Mouse (Mus musculus): ENCODE data around the gene Tor3a. TPM values are rescaled to one million over a fixed set of nuclear protein-coding genes. Genes with fewer than 3 reads are reported as not detected.
"Not testable (repeated sequence)": the region's sequence is repeated elsewhere in the genome, so short reads cannot be mapped to it uniquely, and the experiment has no call there.

Tor3a gene
- total RNA-seq, 2 experiments from 2014 or later: 7.1 to 7.6 TPM

- DNase-seq (ENCODE audit: low spot score in 2 of 2): no peak
These were observed 1.3 kb downstream of the Tor3a start for GRCm38 (mm10) chr1:156672720-156673475.

GRCm38 (mm10) chr1:156671921-156672320, 2.2 kb downstream of the Tor3a start:
- DNase-seq (ENCODE audit: low spot score in 2 of 2): no peak

GRCm38 (mm10) chr1:156669208-156669983, 4.8 kb downstream of the Tor3a start:
- no peak for DNase-seq (ENCODE audit: low spot score in 2 of 2)

GRCm38 (mm10) chr1:156668602-156669001, 5.6 kb downstream of the Tor3a start:
- no peak for DNase-seq (ENCODE audit: low spot score in 2 of 2)

GRCm38 (mm10) chr1:156667141-156667926, 6.8 kb downstream of the Tor3a start:
- DNase-seq (ENCODE audit: low spot score in 2 of 2): no peak

- no peak for DNase-seq (ENCODE audit: low spot score in 2 of 2)
These were observed 8.4 kb downstream of the Tor3a start for GRCm38 (mm10) chr1:156665777-156666176.

GRCm38 (mm10) chr1:156660660-156661236, 13.4 kb downstream of the Tor3a start:
- not testable (repeated sequence) for DNase-seq (ENCODE audit: low spot score in 2 of 2)

GRCm38 (mm10) chr1:156659906-156660659, 14.1 kb downstream of the Tor3a start:
- DNase-seq (ENCODE audit: low spot score in 2 of 2): no peak

GRCm38 (mm10) chr1:156658676-156659075, 15.5 kb downstream of the Tor3a start:
- DNase-seq (ENCODE audit: low spot score in 2 of 2): no peak

GRCm38 (mm10) chr1:156657523-156657922, 16.6 kb downstream of the Tor3a start:
- DNase-seq (ENCODE audit: low spot score in 2 of 2): no peak

- no peak for DNase-seq (ENCODE audit: low spot score in 2 of 2)
These were observed 19.2 kb downstream of the Tor3a start for GRCm38 (mm10) chr1:156654735-156655530.

GRCm38 (mm10) chr1:156652189-156652822, 21.9 kb downstream of the Tor3a start:
- no peak for DNase-seq (ENCODE audit: low spot score in 2 of 2)

- DNase-seq (ENCODE audit: low spot score in 2 of 2): no peak
These were observed 23.5 kb downstream of the Tor3a start for GRCm38 (mm10) chr1:156650631-156651030.

- DNase-seq (ENCODE audit: low spot score in 2 of 2): no peak
These were observed 25.5 kb downstream of the Tor3a start for GRCm38 (mm10) chr1:156648705-156649104.

GRCm38 (mm10) chr1:156645971-156646370, 28.2 kb downstream of the Tor3a start:
- DNase-seq (ENCODE audit: low spot score in 2 of 2): no peak

GRCm38 (mm10) chr1:156644780-156645523, 29.2 kb downstream of the Tor3a start:
- DNase-seq (ENCODE audit: low spot score in 2 of 2): no peak

GRCm38 (mm10) chr1:156644061-156644460, 30.1 kb downstream of the Tor3a start:
- DNase-seq (ENCODE audit: low spot score in 2 of 2): no peak

GRCm38 (mm10) chr1:156642813-156643212, 31.3 kb downstream of the Tor3a start:
- no peak for DNase-seq (ENCODE audit: low spot score in 2 of 2)
